Mouse (Mus musculus) hindbrain, embryonic 16.5 days (tissue): ENCODE data around the gene Taar6. TPM values are rescaled to one million over a fixed set of nuclear protein-coding genes. Genes with fewer than 3 reads are reported as not detected.

ENCODE experiments used
- ATAC-seq: fragments of 200-750 bp; cut with Nextera tagmentation; 2 replicates; pipeline ENCODE4 v1.8.0; 2017; ENCODE audit warnings: moderate TSS enrichment, moderate library complexity
- H3K27ac ChIP-seq: fragments of 300-500 bp; sonication (generic); 2 replicates; pipeline ENCODE4 v1.5.1; 2014; ENCODE audit warnings: low read depth, mild to moderate bottlenecking, control low read depth, low read length, moderate library complexity
- H3K27me3 ChIP-seq: fragments of 300-500 bp; sonication (generic); replicated peaks from 2 replicates; pipeline ENCODE4 v1.6.1; 2014; ENCODE audit warnings: low read length; ENCODE audit not compliant: control insufficient read depth, insufficient read depth
- H3K36me3 ChIP-seq: fragments of 300-500 bp; sonication (generic); 2 replicates; pipeline ENCODE4 v1.6.1; 2014; ENCODE audit warnings: mild to moderate bottlenecking, low read length, moderate library complexity, mixed read lengths; ENCODE audit not compliant: control insufficient read depth, insufficient read depth
- H3K4me1 ChIP-seq: fragments of 300-500 bp; sonication (generic); 2 replicates; pipeline ENCODE4 v1.6.1; 2014; ENCODE audit warnings: low read depth, low read length; ENCODE audit not compliant: control insufficient read depth, insufficient read depth
- H3K4me2 ChIP-seq: fragments of 300-500 bp; sonication (generic); 2 replicates; pipeline ENCODE4 v1.6.1; 2014; ENCODE audit warnings: mild to moderate bottlenecking, low read length, control low read depth, moderate library complexity
- H3K4me3 ChIP-seq: fragments of 300-500 bp; sonication (generic); 2 replicates; pipeline ENCODE4 v1.5.1; 2014; ENCODE audit warnings: mild to moderate bottlenecking, low read length, control low read depth, moderate library complexity
- H3K9ac ChIP-seq: fragments of 300-500 bp; sonication (generic); 2 replicates; pipeline ENCODE4 v1.6.1; 2014; ENCODE audit warnings: low read depth, mild to moderate bottlenecking, control low read depth, low read length, moderate library complexity
- H3K9me3 ChIP-seq: fragments of 300-500 bp; sonication (generic); 2 replicates; pipeline ENCODE4 v1.6.1; 2014; ENCODE audit warnings: mild to moderate bottlenecking, low read length, moderate library complexity; ENCODE audit not compliant: control insufficient read depth
- WGBS: fragments of 180-500 bp; shearing (Covaris S2); extraction: QIAGEN DNeasy Blood & Tissue Kit; methylation state at CpG from one replicate; pipeline ENCODE4 v1.1.7; 2014; 5-methylcytosine and 5-hydroxymethylcytosine counted together
- polyA plus RNA-seq: library from polyadenylated mRNA; unstranded; fragments of >200 nt; fragmentation: Nextera tagmentation; extraction: Ambion mirVana; gene quantifications from 2 replicates; pipeline ENCODE4 v1.2.1, GENCODE M21; 2015

Gene Taar6
- polyA plus RNA-seq, result not detected in 2 replicates

- H3K9ac ChIP-seq, result no peak within 1 kb of the TSS
- no peaks in the 10 kb centered on the region for H3K36me3 ChIP-seq
- no peak within 1 kb of the TSS for H3K4me2 ChIP-seq
- no peaks in the 10 kb centered on the region for H3K4me1 ChIP-seq
- no peaks in the 10 kb centered on the region for H3K27me3 ChIP-seq
- H3K27ac ChIP-seq, result no peak within 1 kb of the TSS
- H3K4me3 ChIP-seq, result no peak within 1 kb of the TSS
- ATAC-seq, result no peak
- whole genome bisulfite sequencing, result 69% methylated on average over 8 of the region's 8 CpGs
- no peaks in the 10 kb centered on the region for H3K9me3 ChIP-seq
These were observed at the start of gene Taar6 for GRCm38 (mm10) chr10:23985546-23985945. Gene Taar6, minus strand, starts transcription at chr10:23985646.

GRCm38 (mm10) chr10:24031347-24031746, 45.9 kb upstream of the Taar6 start:
- ATAC-seq, result no peak
- no peaks in the 10 kb centered on the region for H3K27me3 ChIP-seq

GRCm38 (mm10) chr10:24026922-24027321, 41.5 kb upstream of the Taar6 start, which contains the start of gene Taar7d:
Gene Taar7d, plus strand, starts transcription at chr10:24027222.
- no peak for ATAC-seq
- Histone ChIP-seq H3K4me1 (no peaks in the 10 kb centered on the region), H3K27me3 (no peaks in the 10 kb centered on the region), H3K9ac (no peak within 1 kb of the TSS), H3K9me3 (no peaks in the 10 kb centered on the region), H3K36me3 (no peaks in the 10 kb centered on the region), H3K27ac (no peak within 1 kb of the TSS), H3K4me3 (no peak within 1 kb of the TSS), H3K4me2 (no peak within 1 kb of the TSS)

More at GRCm38 (mm10) chr10:24031347-24031746, 45.9 kb upstream of the Taar6 start:
- no peaks in the 10 kb centered on the region for H3K4me1 ChIP-seq
- H3K4me3 ChIP-seq, result no peak overlapping the region
- H3K9ac ChIP-seq, result no peak overlapping the region
- H3K27ac ChIP-seq, result no peak overlapping the region
- no peak overlapping the region for H3K4me2 ChIP-seq
- H3K36me3 ChIP-seq, result no peaks in the 10 kb centered on the region
- H3K9me3 ChIP-seq, result no peaks in the 10 kb centered on the region

GRCm38 (mm10) chr10:24008143-24008542, 22.7 kb upstream of the Taar6 start:
- H3K4me3 ChIP-seq, result no peak overlapping the region
- H3K9ac ChIP-seq, result no peak overlapping the region
- no peak overlapping the region for H3K27ac ChIP-seq
- ATAC-seq, result no peak
- no peaks in the 10 kb centered on the region for H3K4me1 ChIP-seq
- WGBS, result 95% methylated on average over 1 of the region's 1 CpGs
- no peak overlapping the region for H3K4me2 ChIP-seq
- no peaks in the 10 kb centered on the region for H3K36me3 ChIP-seq
- H3K27me3 ChIP-seq, result no peaks in the 10 kb centered on the region
- H3K9me3 ChIP-seq, result no peaks in the 10 kb centered on the region

GRCm38 (mm10) chr10:24007034-24007433, 21.6 kb upstream of the Taar6 start:
- H3K36me3 ChIP-seq, result no peaks in the 10 kb centered on the region
- no peak for ATAC-seq
- H3K27ac ChIP-seq, result no peak overlapping the region
- H3K9me3 ChIP-seq, result no peaks in the 10 kb centered on the region
- H3K9ac ChIP-seq, result no peak overlapping the region
- WGBS, result 64% methylated on average over 2 of the region's 2 CpGs
- no peak overlapping the region for H3K4me3 ChIP-seq
- no peaks in the 10 kb centered on the region for H3K27me3 ChIP-seq
- no peaks in the 10 kb centered on the region for H3K4me1 ChIP-seq
- no peak overlapping the region for H3K4me2 ChIP-seq

- no peak overlapping the region for H3K4me3 ChIP-seq
- H3K27me3 ChIP-seq, result no peaks in the 10 kb centered on the region
- no peaks in the 10 kb centered on the region for H3K9me3 ChIP-seq
- no peaks in the 10 kb centered on the region for H3K4me1 ChIP-seq
- ATAC-seq, result no peak
- H3K27ac ChIP-seq, result no peak overlapping the region
- no peak overlapping the region for H3K9ac ChIP-seq
- WGBS, result 90% methylated on average over 1 of the region's 1 CpGs
- no peak overlapping the region for H3K4me2 ChIP-seq
- H3K36me3 ChIP-seq, result no peaks in the 10 kb centered on the region
These were observed 21.0 kb upstream of the Taar6 start for GRCm38 (mm10) chr10:24006442-24006841.

GRCm38 (mm10) chr10:23999639-24000038, 14.2 kb upstream of the Taar6 start, which contains the start of gene Taar7b:
Gene Taar7b, plus strand, starts transcription at chr10:23999939.
- WGBS, result 94% methylated on average over 1 of the region's 1 CpGs
- Histone ChIP-seq H3K27me3 (no peaks in the 10 kb centered on the region), H3K27ac (no peak within 1 kb of the TSS), H3K4me1 (no peaks in the 10 kb centered on the region), H3K4me2 (no peak within 1 kb of the TSS), H3K36me3 (no peaks in the 10 kb centered on the region), H3K9me3 (no peaks in the 10 kb centered on the region), H3K9ac (no peak within 1 kb of the TSS), H3K4me3 (no peak within 1 kb of the TSS)
- no peak for ATAC-seq

- WGBS, result 90% methylated on average over 3 of the region's 3 CpGs
- Histone ChIP-seq H3K4me1 (no peaks in the 10 kb centered on the region), H3K27me3 (no peaks in the 10 kb centered on the region), H3K27ac (no peak within 1 kb of the TSS), H3K9ac (no peak within 1 kb of the TSS), H3K9me3 (no peaks in the 10 kb centered on the region), H3K4me2 (no peak within 1 kb of the TSS), H3K4me3 (no peak within 1 kb of the TSS), H3K36me3 (no peaks in the 10 kb centered on the region)
- no peak for ATAC-seq
These were observed 7.9 kb upstream of the Taar6 start, which contains the start of gene Taar7a for GRCm38 (mm10) chr10:23993381-23993780. Gene Taar7a, minus strand, starts transcription at chr10:23993481.

GRCm38 (mm10) chr10:23986419-23986818, 973 bp upstream of the Taar6 start:
- Histone ChIP-seq H3K27ac (no peak overlapping the region), H3K4me2 (no peak overlapping the region), H3K27me3 (no peaks in the 10 kb centered on the region), H3K9me3 (no peaks in the 10 kb centered on the region), H3K9ac (no peak overlapping the region), H3K4me3 (no peak overlapping the region), H3K4me1 (no peaks in the 10 kb centered on the region), H3K36me3 (no peaks in the 10 kb centered on the region)
- no peak for ATAC-seq
- WGBS, result 84% methylated on average over 5 of the region's 5 CpGs
